Mouse (Mus musculus) effector memory CD4-positive, alpha-beta T cell, adult 5 months (primary cell): ENCODE results near the gene Lypla2. TPM values are rescaled to one million over a fixed set of nuclear protein-coding genes. Genes with fewer than 3 reads are reported as not detected.

Experiments used
- polyA plus RNA-seq: library from polyadenylated mRNA; unstranded; fragments of 100-300 nt; shearing (Covaris generic); gene quantifications from one replicate; pipeline ENCODE4 v1.2.1, GENCODE M21; 2017

The Lypla2 gene
- 215 TPM for polyA plus RNA-seq

DNA sequence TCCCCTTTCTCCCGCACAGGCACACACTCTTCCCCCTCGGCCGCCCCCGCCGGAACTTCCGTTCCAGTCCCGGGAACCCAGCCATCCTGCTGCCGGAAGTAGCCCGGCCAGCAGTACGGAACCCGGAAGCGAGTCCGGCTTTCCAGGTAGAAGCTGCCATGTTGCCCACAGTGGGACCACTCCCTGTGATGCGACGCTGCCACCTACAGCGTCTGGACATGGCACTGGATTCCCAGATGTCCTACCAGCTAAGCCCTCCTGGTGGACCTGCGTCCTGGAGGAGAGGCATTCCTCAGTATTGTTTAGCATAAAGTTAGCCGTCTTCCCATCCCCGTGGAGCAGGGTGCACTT lies at the start of gene Lypla2:
Gene Lypla2, minus strand, starts transcription at position 71 of the 351 bp plus-strand sequence.

DNA sequence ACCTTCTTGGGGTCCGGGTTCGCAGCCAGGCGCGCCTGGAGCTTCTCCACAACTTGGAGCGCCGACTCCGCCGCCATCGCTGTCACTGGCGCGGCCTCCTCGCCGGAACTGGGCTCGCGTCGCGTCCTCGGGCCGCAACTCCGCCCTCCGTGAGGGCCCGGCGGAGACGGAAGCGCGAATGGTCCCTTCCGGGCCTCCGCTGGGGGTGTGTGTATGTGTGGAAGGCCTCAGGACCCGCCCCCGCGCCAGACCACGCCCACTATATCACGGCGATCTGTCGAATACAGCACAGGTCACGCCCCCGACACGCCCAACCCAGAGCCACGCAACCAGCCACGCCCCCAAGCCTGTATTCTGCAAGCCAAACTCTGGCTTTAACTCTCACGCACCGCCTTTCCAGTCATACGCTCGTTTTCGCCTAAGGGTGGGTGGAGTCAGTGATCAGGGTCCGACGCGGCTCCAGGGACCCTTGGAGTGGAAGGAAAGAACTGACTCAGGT lies 49.2 kb upstream of the Lypla2 start, which contains the start of gene Eloa:
Gene Eloa, minus strand, starts transcription at position 215 of the 499 bp plus-strand sequence.

DNA sequence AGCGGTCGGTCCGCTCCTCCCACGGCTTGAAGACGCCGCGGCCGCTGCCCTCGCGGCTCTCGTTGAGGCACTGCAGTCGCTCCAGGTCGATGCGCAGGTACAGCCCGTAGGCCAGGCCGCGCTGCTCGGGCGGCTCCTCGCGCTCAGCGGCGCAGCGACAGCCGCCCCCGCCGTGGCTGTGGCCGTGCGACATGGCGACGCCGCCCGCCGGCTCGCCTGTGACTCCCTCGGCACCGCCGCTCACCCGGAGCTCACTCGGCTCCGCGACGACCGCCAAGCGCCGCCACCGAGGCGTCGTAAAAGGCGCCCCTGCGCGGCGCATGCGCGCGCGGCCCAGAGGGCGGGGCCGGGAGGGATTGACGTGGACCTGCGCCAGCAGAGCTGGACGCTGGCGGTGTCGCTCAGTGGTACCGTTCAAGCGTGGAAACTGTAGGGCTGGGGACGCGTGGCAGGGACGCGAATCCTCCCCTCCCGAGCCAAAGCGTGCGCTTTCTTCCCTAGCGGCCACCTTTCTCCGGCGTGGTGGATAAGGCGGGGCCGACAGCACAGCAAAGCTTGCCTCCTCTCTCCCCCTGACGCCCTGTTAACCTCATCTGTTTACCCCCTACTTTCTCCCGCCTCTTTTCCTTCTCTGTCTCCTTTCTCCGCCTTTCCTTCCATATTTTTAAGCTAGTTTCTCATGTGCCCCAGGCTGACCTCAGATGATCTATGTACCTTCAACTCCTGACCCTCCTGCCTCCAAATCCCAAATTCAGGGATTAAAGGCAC lies 14.7 kb upstream of the Lypla2 start, which contains the start of gene Pithd1:
Gene Pithd1, minus strand, starts transcription at position 322 of the 768 bp plus-strand sequence.

DNA sequence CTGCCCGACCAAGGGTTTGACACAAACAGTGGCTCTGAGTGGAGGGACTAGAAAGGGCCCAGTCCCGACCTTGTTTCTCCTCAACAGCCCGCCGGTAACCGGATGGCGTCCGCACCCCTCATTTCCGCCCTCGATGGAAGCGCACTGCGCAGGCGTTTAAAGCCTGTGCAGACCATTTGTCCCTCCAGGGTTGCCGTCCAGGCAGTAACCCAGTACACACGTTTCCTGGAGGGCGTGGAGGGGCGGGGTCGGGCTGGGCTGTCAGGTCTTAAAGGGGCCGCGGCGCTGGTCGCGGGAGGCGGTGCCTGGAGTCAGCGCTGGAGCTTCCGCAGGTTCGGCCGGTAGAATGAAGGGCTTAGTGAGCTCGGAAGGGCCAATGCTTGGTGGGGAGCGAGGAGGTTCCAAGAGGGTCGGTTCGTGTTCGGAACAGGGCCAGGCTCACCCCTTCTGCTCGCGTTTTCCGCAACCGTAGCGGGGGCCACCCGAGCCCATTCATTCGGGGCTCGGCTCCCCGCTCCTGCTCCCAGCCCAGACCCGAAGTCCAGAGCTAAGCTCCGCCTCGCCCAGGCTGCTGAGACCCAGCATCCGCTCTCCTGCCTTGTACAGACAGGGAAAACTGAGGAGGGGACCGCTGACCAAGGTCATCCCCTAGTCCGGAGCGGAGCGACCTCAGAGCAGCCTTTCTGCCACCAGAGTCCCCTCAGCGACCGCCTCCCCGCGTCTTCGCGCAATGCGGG lies 8.8 kb downstream of the Lypla2 start, which contains the start of gene Gale:
Gene Gale, plus strand, starts transcription at position 271 of the 737 bp plus-strand sequence.

DNA sequence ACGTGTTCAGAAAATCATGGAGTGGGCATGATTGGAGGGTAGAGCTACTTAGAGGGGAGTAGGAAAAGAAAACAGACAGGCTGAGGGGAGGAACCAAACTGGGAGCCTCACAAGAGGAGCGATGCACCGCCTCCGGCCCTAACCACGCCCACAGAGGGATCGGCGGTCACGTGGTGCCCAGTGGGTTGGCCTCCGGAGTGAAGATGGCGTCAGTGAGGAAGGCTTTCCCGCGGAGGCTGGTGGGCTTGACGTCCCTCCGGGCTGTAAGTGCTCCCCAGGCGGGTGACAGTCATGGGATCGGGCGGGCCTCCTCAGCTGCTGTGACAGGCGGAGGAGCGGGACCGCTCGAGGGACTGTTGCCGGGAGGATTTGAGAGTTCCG lies 26.2 kb downstream of the Lypla2 start, which contains the start of gene Hmgcl:
Gene Hmgcl, plus strand, starts transcription at position 171 of the 381 bp plus-strand sequence.

DNA sequence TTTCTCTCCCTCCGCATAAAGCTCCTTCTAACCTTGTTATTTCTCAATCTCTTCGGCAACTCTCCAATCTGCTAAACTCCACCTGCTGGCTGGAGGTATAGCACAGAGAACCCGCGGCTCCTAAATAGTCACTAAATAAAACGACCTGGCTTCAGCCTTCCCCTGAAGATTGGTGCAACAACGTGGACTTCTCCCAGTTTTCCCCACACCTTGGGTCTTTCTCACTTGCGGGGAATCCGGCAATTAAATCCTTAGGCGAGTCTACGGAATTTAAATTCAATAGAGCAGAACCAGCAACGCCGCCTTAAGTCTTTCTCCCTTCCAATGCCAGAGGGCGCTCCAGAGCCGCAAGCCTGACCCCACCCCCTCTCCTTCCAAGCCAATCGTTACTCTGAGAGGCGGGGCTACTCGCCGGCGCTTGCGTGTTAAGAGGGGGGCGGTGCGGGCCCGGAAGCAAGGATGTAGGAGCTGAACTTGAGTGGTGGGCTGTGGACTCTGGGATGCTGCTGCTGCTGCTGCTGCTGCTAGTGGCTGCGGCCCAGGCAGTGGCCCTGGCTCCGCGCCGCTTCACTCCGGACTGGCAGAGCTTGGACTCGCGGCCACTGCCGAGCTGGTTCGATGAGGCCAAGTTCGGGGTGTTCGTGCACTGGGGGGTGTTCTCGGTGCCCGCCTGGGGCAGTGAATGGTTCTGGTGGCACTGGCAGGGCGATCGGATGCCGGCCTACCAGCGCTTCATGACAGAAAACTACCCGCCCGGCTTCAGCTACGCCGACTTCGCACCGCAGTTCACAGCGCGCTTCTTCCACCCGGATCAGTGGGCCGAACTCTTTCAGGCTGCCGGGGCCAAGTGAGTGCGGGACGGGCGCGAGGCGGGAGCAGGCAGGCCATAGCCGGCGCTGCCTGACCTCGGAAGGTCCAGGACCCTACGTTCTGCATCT lies 51.9 kb downstream of the Lypla2 start, which contains the start of gene Fuca1:
Gene Fuca1, plus strand, starts transcription at position 432 of the 938 bp plus-strand sequence.

Other genes starting within 250 kb of the Lypla2 start
- gene Il22ra1, start 244.5 kb downstream of the Lypla2 start, polyA plus RNA-seq, result not detected
- gene Myom3, start 212.9 kb downstream of the Lypla2 start, polyA plus RNA-seq, result not detected
- gene Srsf10, start 116.9 kb downstream of the Lypla2 start, polyA plus RNA-seq, result 203 TPM
- 191 TPM for gene Pnrc2, start 98.8 kb downstream of the Lypla2 start, polyA plus RNA-seq
- gene Cnr2, start 77.2 kb downstream of the Lypla2 start, polyA plus RNA-seq, result 0.85 TPM
- gene Fuca1, start 51.9 kb downstream of the Lypla2 start, polyA plus RNA-seq, result 57.2 TPM
- gene Hmgcl, start 26.2 kb downstream of the Lypla2 start, polyA plus RNA-seq, result 44.2 TPM
- gene Gale, start 8.9 kb downstream of the Lypla2 start, polyA plus RNA-seq, result 29.0 TPM
- gene Pithd1, start 14.6 kb upstream of the Lypla2 start, polyA plus RNA-seq, result 57.5 TPM
- 49.2 TPM for gene Eloa, start 49.1 kb upstream of the Lypla2 start, polyA plus RNA-seq
- gene Rpl11, start 80.8 kb upstream of the Lypla2 start, polyA plus RNA-seq, result 280 TPM
- gene Id3, start 170.9 kb upstream of the Lypla2 start, polyA plus RNA-seq, result 15.3 TPM
- gene E2f2, start 199.8 kb upstream of the Lypla2 start, polyA plus RNA-seq, result 2.2 TPM
- gene Asap3, start 233.7 kb upstream of the Lypla2 start, polyA plus RNA-seq, result 0.15 TPM